Mouse (Mus musculus): ENCODE measurements around the gene Tnp2. TPM values are rescaled to one million over a fixed set of nuclear protein-coding genes. Genes with fewer than 3 reads are reported as not detected.

The Tnp2 gene
- polyA plus RNA-seq, 1 experiment from 2014 or later = not detected

- H3K9me3 ChIP-seq (ENCODE audit: control insufficient read depth, low read length) = no peaks in the 10 kb centered on the region
- peaks cover 32% of the 10 kb centered on the region for H3K4me1 ChIP-seq (ENCODE audit: control insufficient read depth, insufficient read depth, low read length)
- peak overlapping the region; percentile 66 for H3K4me3 ChIP-seq (ENCODE audit: low read depth, low read length)
- WGBS = 2% methylated on average over 9 of the region's 9 CpGs
- no peaks in the 10 kb centered on the region for H3K27me3 ChIP-seq (ENCODE audit: control insufficient read depth, insufficient read depth, low read length)
- ATAC-seq (ENCODE audit: insufficient number of reproducible peaks, low FRiP score, low TSS enrichment, low read depth) (0 out of 2 replicates have a peak, but pooled peaks have one; percentile 1), DNase-seq (ENCODE audit: low spot score) (peak; percentile 91)
- H3K27ac ChIP-seq (replicated peaks; ENCODE audit: low read depth, low read length) = peak overlapping the region; percentile 82
- H3K4me2 ChIP-seq (ENCODE audit: low read depth, severe bottlenecking) = peak overlapping the region; percentile 92
- H3K36me3 ChIP-seq (ENCODE audit: control insufficient read depth, insufficient read depth, low read length) = no peaks in the 10 kb centered on the region
- peak overlapping the region; percentile 78 for H3K9ac ChIP-seq (ENCODE audit: low read length)
Observed at GRCm38 (mm10) chr16:10786288-10786687, 2.2 kb downstream of the Tnp2 start.

- peak within 1 kb of the TSS; percentile 92 for H3K4me2 ChIP-seq (ENCODE audit: low read depth, severe bottlenecking)
- H3K4me3 ChIP-seq (ENCODE audit: low read depth, low read length) = peak within 1 kb of the TSS; percentile 66
- ATAC-seq (ENCODE audit: insufficient number of reproducible peaks, low FRiP score, low TSS enrichment, low read depth) (peak; percentile 81), DNase-seq (ENCODE audit: low spot score) (peak; percentile 93)
- no peaks in the 10 kb centered on the region for H3K27me3 ChIP-seq (ENCODE audit: control insufficient read depth, insufficient read depth, low read length)
- peaks cover 32% of the 10 kb centered on the region for H3K4me1 ChIP-seq (ENCODE audit: control insufficient read depth, insufficient read depth, low read length)
- under 1% methylated on average over 44 of the region's 59 CpGs for WGBS
- H3K9me3 ChIP-seq (ENCODE audit: control insufficient read depth, low read length) = no peaks in the 10 kb centered on the region
- no peaks in the 10 kb centered on the region for H3K36me3 ChIP-seq (ENCODE audit: control insufficient read depth, insufficient read depth, low read length)
- H3K27ac ChIP-seq (replicated peaks; ENCODE audit: low read depth, low read length) = peak within 1 kb of the TSS; percentile 82
- H3K9ac ChIP-seq (ENCODE audit: low read length) = peak within 1 kb of the TSS; percentile 78
Observed at GRCm38 (mm10) chr16:10785371-10786231, 2.9 kb downstream of the Tnp2 start, which contains the start of gene Socs1. Gene Socs1 (minus strand): TSS chr16:10785536.

- DNase-seq (ENCODE audit: low spot score) (peak; percentile 98), ATAC-seq (ENCODE audit: insufficient number of reproducible peaks, low FRiP score, low TSS enrichment, low read depth) (peak; percentile 80)
- Histone ChIP-seq H3K4me3 (ENCODE audit: low read depth, low read length) (peak overlapping the region; percentile 66), H3K4me2 (ENCODE audit: low read depth, severe bottlenecking) (peak overlapping the region; percentile 92), H3K27ac (replicated peaks; ENCODE audit: low read depth, low read length) (peak overlapping the region; percentile 82), H3K36me3 (ENCODE audit: control insufficient read depth, insufficient read depth, low read length) (no peaks in the 10 kb centered on the region), H3K4me1 (ENCODE audit: control insufficient read depth, insufficient read depth, low read length) (peaks cover 32% of the 10 kb centered on the region), H3K9me3 (ENCODE audit: control insufficient read depth, low read length) (no peaks in the 10 kb centered on the region), H3K9ac (ENCODE audit: low read length) (peak overlapping the region; percentile 78), H3K27me3 (ENCODE audit: control insufficient read depth, insufficient read depth, low read length) (no peaks in the 10 kb centered on the region)
- WGBS = under 1% methylated on average over 50 of the region's 55 CpGs
Observed at GRCm38 (mm10) chr16:10784793-10785370, 3.6 kb downstream of the Tnp2 start.

GRCm38 (mm10) chr16:10783883-10784792 lies 4.3 kb downstream of the Tnp2 start:
- peak overlapping the region; percentile 82; the same call in 1 of the 2 replicates for H3K27ac ChIP-seq (replicated peaks; ENCODE audit: low read depth, low read length)
- H3K4me3 ChIP-seq (ENCODE audit: low read depth, low read length) = peak overlapping the region; percentile 66
- no peaks in the 10 kb centered on the region for H3K27me3 ChIP-seq (ENCODE audit: control insufficient read depth, insufficient read depth, low read length)
- H3K36me3 ChIP-seq (ENCODE audit: control insufficient read depth, insufficient read depth, low read length) = no peaks in the 10 kb centered on the region
- DNase-seq (ENCODE audit: low spot score) (peak; percentile 68), ATAC-seq (ENCODE audit: insufficient number of reproducible peaks, low FRiP score, low TSS enrichment, low read depth) (no peak)
- H3K9ac ChIP-seq (ENCODE audit: low read length) = peak overlapping the region; percentile 78
- peak overlapping the region; percentile 92 for H3K4me2 ChIP-seq (ENCODE audit: low read depth, severe bottlenecking)
- H3K9me3 ChIP-seq (ENCODE audit: control insufficient read depth, low read length) = no peaks in the 10 kb centered on the region
- H3K4me1 ChIP-seq (ENCODE audit: control insufficient read depth, insufficient read depth, low read length) = peaks cover 32% of the 10 kb centered on the region
- WGBS = 3% methylated on average over 78 of the region's 81 CpGs

GRCm38 (mm10) chr16:10783451-10783850 lies 5.0 kb downstream of the Tnp2 start:
- ATAC-seq (ENCODE audit: insufficient number of reproducible peaks, low FRiP score, low TSS enrichment, low read depth) = no peak
- Histone ChIP-seq H3K27ac (replicated peaks; ENCODE audit: low read depth, low read length) (no peak overlapping the region), H3K9ac (ENCODE audit: low read length) (no peak overlapping the region), H3K27me3 (ENCODE audit: control insufficient read depth, insufficient read depth, low read length) (no peaks in the 10 kb centered on the region), H3K9me3 (ENCODE audit: control insufficient read depth, low read length) (no peaks in the 10 kb centered on the region), H3K4me1 (ENCODE audit: control insufficient read depth, insufficient read depth, low read length) (peaks cover 32% of the 10 kb centered on the region), H3K36me3 (ENCODE audit: control insufficient read depth, insufficient read depth, low read length) (no peaks in the 10 kb centered on the region), H3K4me3 (ENCODE audit: low read depth, low read length) (no peak overlapping the region), H3K4me2 (ENCODE audit: low read depth, severe bottlenecking) (peak overlapping the region; percentile 92)
- no peak for DNase-seq (ENCODE audit: low spot score)
- WGBS = 60% methylated on average over 8 of the region's 8 CpGs

- Histone ChIP-seq H3K27ac (replicated peaks; ENCODE audit: low read depth, low read length) (no peak overlapping the region), H3K9ac (ENCODE audit: low read length) (no peak overlapping the region), H3K4me1 (ENCODE audit: control insufficient read depth, insufficient read depth, low read length) (peaks cover 32% of the 10 kb centered on the region), H3K4me2 (ENCODE audit: low read depth, severe bottlenecking) (0 out of 2 replicates have a peak overlapping the region, but pooled peaks have one; percentile 92), H3K9me3 (ENCODE audit: control insufficient read depth, low read length) (no peaks in the 10 kb centered on the region), H3K4me3 (ENCODE audit: low read depth, low read length) (no peak overlapping the region; the same call in 1 of the 2 replicates), H3K27me3 (ENCODE audit: control insufficient read depth, insufficient read depth, low read length) (no peaks in the 10 kb centered on the region), H3K36me3 (ENCODE audit: control insufficient read depth, insufficient read depth, low read length) (no peaks in the 10 kb centered on the region)
- ATAC-seq (ENCODE audit: insufficient number of reproducible peaks, low FRiP score, low TSS enrichment, low read depth) (no peak), DNase-seq (ENCODE audit: low spot score) (no peak)
- WGBS = 36% methylated on average over 1 of the region's 1 CpGs
Observed at GRCm38 (mm10) chr16:10783152-10783434, 5.4 kb downstream of the Tnp2 start.

- no peak overlapping the region for H3K27ac ChIP-seq (replicated peaks; ENCODE audit: low read depth, low read length)
- WGBS = 41% methylated on average over 6 of the region's 6 CpGs
Observed at GRCm38 (mm10) chr16:10782377-10783151, 5.9 kb downstream of the Tnp2 start.

More at GRCm38 (mm10) chr16:10782377-10783151, 5.9 kb downstream of the Tnp2 start:
- ATAC-seq (ENCODE audit: insufficient number of reproducible peaks, low FRiP score, low TSS enrichment, low read depth) (no peak), DNase-seq (ENCODE audit: low spot score) (no peak)
- peak overlapping the region; percentile 92 for H3K4me2 ChIP-seq (ENCODE audit: low read depth, severe bottlenecking)
- H3K9me3 ChIP-seq (ENCODE audit: control insufficient read depth, low read length) = no peaks in the 10 kb centered on the region
- H3K4me1 ChIP-seq (ENCODE audit: control insufficient read depth, insufficient read depth, low read length) = peaks cover 32% of the 10 kb centered on the region
- no peak overlapping the region for H3K4me3 ChIP-seq (ENCODE audit: low read depth, low read length)
- no peaks in the 10 kb centered on the region for H3K36me3 ChIP-seq (ENCODE audit: control insufficient read depth, insufficient read depth, low read length)
- H3K9ac ChIP-seq (ENCODE audit: low read length) = 0 out of 2 replicates have a peak overlapping the region, but pooled peaks have one; percentile 7
- no peaks in the 10 kb centered on the region for H3K27me3 ChIP-seq (ENCODE audit: control insufficient read depth, insufficient read depth, low read length)

All from limb, embryonic 11.5 days (tissue).